Mouse (Mus musculus) C2C12 (cell line): ENCODE measurements at regions not wholly inside any gene's neighbourhood (a gene's known extent, or its start where the extent isn't known, plus 50 kb on each side); places are given as distances from the start of the nearest gene placed in this dataset.

Experiments
- H3K27me3 ChIP-seq: one replicate; pipeline ENCODE4 v1.6.1; 2011; ENCODE audit not compliant: control insufficient read depth, insufficient read depth, insufficient read length
- H3K36me3 ChIP-seq: one replicate; pipeline ENCODE4 v1.6.1; 2011; ENCODE audit not compliant: control insufficient read depth, insufficient read depth
- H3K4me3 ChIP-seq: one replicate; pipeline ENCODE4 v1.5.1; 2011; ENCODE audit warnings: mild to moderate bottlenecking, control low read depth; ENCODE audit not compliant: poor library complexity, insufficient read depth, severe bottlenecking
- H3K79me2 ChIP-seq: one replicate; pipeline ENCODE4 v1.6.1; 2011; ENCODE audit not compliant: control insufficient read depth, insufficient read depth
- H3K79me3 ChIP-seq: one replicate; pipeline ENCODE4 v1.6.1; 2011; ENCODE audit warnings: low read depth, control low read depth
- H3ac ChIP-seq: one replicate; pipeline ENCODE3; 2011; ENCODE audit warnings: low read depth; ENCODE audit not compliant: control insufficient read depth, insufficient read length
- CEBPB ChIP-seq: IDR thresholded peaks from one replicate; pipeline ENCODE4 v1.6.1; 2011; ENCODE audit warnings: low read depth, mild to moderate bottlenecking, control low read depth, moderate library complexity
- CTCF ChIP-seq: IDR thresholded peaks from one replicate; pipeline ENCODE4 v1.5.1; 2011; ENCODE audit not compliant: control insufficient read depth, insufficient read depth, insufficient read length
- FOSL1 ChIP-seq: IDR thresholded peaks from one replicate; pipeline ENCODE4 v1.8.0; 2011; ENCODE audit warnings: mild to moderate bottlenecking, low read length; ENCODE audit not compliant: poor library complexity, insufficient read depth, severe bottlenecking
- MAX ChIP-seq: IDR thresholded peaks from one replicate; pipeline ENCODE4 v1.6.1; 2011; ENCODE audit warnings: mild to moderate bottlenecking, control low read depth
- MYOD1 ChIP-seq: IDR thresholded peaks from one replicate; pipeline ENCODE4 v1.6.1; 2011; ENCODE audit warnings: low read depth; ENCODE audit not compliant: control insufficient read depth, insufficient read length
- MYOG ChIP-seq: IDR thresholded peaks from one replicate; pipeline ENCODE4 v1.6.1; 2011; ENCODE audit not compliant: control insufficient read depth, insufficient read length; ENCODE audit errors: extremely low read depth
- USF1 ChIP-seq: IDR thresholded peaks from one replicate; pipeline ENCODE4 v1.6.1; 2011; ENCODE audit warnings: low read depth, mild to moderate bottlenecking, control low read depth, moderate library complexity

- no peaks in the 10 kb centered on the region for H3K36me3 ChIP-seq
- TF ChIP-seq MAX (no peak), FOSL1 (no peak), CEBPB (no peak)
- no peaks in the 10 kb centered on the region for H3K27me3 ChIP-seq
- H3K79me3 ChIP-seq = no peaks in the 10 kb centered on the region
- H3ac ChIP-seq = no peak overlapping the region
- no peak overlapping the region for H3K4me3 ChIP-seq
- no peaks in the 10 kb centered on the region for H3K79me2 ChIP-seq
Observed at GRCm38 (mm10) chr5:133113183-133113582, 570.0 kb upstream of the Auts2 start.

GRCm38 (mm10) chr5:133106691-133107354 lies 563.7 kb upstream of the Auts2 start:
- Histone ChIP-seq H3K27me3 (no peaks in the 10 kb centered on the region), H3K4me3 (no peak overlapping the region), H3ac (no peak overlapping the region), H3K36me3 (no peaks in the 10 kb centered on the region), H3K79me3 (no peaks in the 10 kb centered on the region), H3K79me2 (no peaks in the 10 kb centered on the region)
- no peak for TF ChIP-seq USF1
- no peak for TF ChIP-seq CEBPB
- no peak for TF ChIP-seq MAX
- TF ChIP-seq CTCF = no peak
- no peak for TF ChIP-seq FOSL1
- no peak for TF ChIP-seq MYOD1
- TF ChIP-seq MYOG = no peak

GRCm38 (mm10) chr5:133096340-133096739 lies 553.2 kb upstream of the Auts2 start:
- Histone ChIP-seq H3K36me3 (no peaks in the 10 kb centered on the region), H3K79me3 (no peaks in the 10 kb centered on the region), H3K79me2 (no peaks in the 10 kb centered on the region), H3K4me3 (no peak overlapping the region), H3ac (no peak overlapping the region), H3K27me3 (no peaks in the 10 kb centered on the region)
- TF ChIP-seq CEBPB = no peak
- TF ChIP-seq FOSL1 = no peak
- TF ChIP-seq MYOG = no peak
- TF ChIP-seq CTCF = no peak
- no peak for TF ChIP-seq MAX
- no peak for TF ChIP-seq MYOD1

- Histone ChIP-seq H3K79me3 (no peaks in the 10 kb centered on the region), H3K36me3 (no peaks in the 10 kb centered on the region), H3K27me3 (no peaks in the 10 kb centered on the region), H3K4me3 (no peak overlapping the region), H3ac (no peak overlapping the region), H3K79me2 (no peaks in the 10 kb centered on the region)
- TF ChIP-seq MAX = no peak
- no peak for TF ChIP-seq USF1
- TF ChIP-seq MYOG = no peak
- TF ChIP-seq CTCF = no peak
- no peak for TF ChIP-seq FOSL1
- no peak for TF ChIP-seq MYOD1
- no peak for TF ChIP-seq CEBPB
Observed at GRCm38 (mm10) chr5:133084859-133085258, 541.7 kb upstream of the Auts2 start.

GRCm38 (mm10) chr5:133080751-133081150 lies 537.6 kb upstream of the Auts2 start:
- Histone ChIP-seq H3K36me3 (no peaks in the 10 kb centered on the region), H3K4me3 (no peak overlapping the region), H3K79me2 (no peaks in the 10 kb centered on the region), H3K79me3 (no peaks in the 10 kb centered on the region), H3ac (no peak overlapping the region), H3K27me3 (no peaks in the 10 kb centered on the region)
- TF ChIP-seq MYOG (no peak), MAX (no peak), CTCF (no peak), MYOD1 (no peak), CEBPB (no peak), FOSL1 (no peak), USF1 (no peak)

- no peaks in the 10 kb centered on the region for H3K79me3 ChIP-seq
- no peaks in the 10 kb centered on the region for H3K79me2 ChIP-seq
- TF ChIP-seq MAX (no peak), USF1 (no peak), CTCF (no peak), CEBPB (no peak), FOSL1 (no peak), MYOG (no peak), MYOD1 (no peak)
- H3K27me3 ChIP-seq = no peaks in the 10 kb centered on the region
- H3K36me3 ChIP-seq = no peaks in the 10 kb centered on the region
- H3K4me3 ChIP-seq = no peak overlapping the region
- no peak overlapping the region for H3ac ChIP-seq
Observed at GRCm38 (mm10) chr5:133078916-133079315, 535.8 kb upstream of the Auts2 start.
